Mouse (Mus musculus) frontal cortex, postnatal 25 days (tissue): ENCODE measurements around the gene Ndc1.
"Not testable (repeated sequence)": the region's sequence is repeated elsewhere in the genome, so short reads cannot be mapped to it uniquely, and the experiment has no call there.

Experiments
- DNase-seq, 2 experiments: peaks; one replicate each; pipeline ENCODE4 v3.0.0; 2022; ENCODE audit warnings: low spot score in 2 of 2

Ndc1 gene

DNA sequence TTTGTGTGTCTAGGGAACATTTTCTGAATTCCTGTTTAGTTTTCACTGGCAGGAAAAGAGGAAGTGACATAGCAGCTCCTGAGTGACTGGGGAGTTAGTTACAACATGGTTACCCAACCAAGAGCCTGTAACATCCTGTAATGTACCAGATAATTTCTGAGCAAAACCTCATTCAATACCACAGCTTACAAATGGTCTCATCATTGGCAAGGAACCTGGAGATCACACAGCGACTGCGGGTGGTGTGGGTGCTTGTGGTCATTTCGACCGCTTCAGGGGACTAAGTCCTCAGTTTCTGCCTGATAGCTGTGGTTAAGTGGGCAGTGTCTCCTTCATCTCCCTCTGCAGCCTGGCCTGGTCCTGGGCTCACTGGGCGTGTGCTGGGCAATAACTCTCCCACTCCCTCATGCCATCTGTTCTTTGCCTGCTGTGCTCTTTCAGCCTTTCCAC, 3.4 kb upstream of the Ndc1 start:
- no peak for DNase-seq

DNA sequence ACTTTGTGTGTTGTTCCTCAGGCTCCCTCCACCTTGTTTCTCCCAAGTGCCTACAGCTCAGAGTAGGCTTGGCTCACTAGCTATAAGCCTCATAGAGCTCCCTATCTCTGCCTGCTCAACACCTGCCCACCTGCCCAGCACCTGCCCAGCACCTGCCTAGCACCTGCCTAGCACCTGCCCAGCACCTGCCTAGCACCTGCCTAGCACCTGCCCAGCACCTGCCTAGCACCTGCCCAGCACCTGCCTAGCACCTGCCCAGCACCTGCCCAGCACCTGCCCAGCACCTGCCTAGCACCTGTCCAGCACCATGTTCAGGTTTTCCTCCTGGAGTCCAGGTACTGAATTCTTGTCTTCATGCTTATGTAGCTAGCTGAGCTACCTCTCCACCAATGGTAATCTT, 1.2 kb upstream of the Ndc1 start:
- DNase-seq: not testable (repeated sequence)

DNA sequence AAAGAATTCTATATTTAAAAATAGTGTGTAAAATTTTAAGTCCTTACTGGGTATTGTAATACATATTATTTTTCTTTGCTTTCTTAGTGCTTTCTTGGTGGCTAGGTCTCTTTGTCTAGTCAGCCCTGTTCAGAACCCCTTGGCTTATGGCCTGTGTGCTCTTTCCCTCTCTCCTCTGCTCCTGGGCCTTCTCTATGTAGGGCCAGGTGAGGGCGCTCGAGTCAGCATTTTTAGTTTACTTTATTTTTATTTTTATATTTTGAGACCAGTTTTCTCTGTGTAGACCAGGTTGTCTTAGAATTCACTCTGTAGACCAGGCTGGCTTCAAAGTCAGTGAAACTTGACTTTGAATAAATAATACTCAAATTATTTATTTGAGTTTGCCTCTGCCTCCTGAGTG, 4.7 kb downstream of the Ndc1 start:
- DNase-seq: no peak

DNA sequence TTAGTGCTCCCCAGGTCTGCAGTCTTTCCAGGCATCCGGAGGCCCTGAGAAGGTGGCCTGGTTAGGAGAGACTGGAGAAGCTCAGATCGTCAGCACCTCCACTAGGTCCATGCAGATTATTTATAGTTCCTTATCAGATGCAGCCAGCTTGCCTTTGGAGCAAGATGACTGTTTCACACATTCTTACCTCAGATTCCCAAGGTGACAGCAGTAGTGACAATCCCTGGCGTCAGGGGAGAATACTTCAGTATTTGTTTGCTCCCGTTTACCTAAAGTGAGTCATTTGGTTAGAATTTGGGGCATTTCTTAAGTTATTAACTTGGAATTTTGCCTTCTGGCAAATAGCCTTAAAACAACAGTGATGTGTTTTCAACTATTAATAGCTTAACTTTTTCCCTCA, 7.1 kb downstream of the Ndc1 start:
- no peak for DNase-seq

DNA sequence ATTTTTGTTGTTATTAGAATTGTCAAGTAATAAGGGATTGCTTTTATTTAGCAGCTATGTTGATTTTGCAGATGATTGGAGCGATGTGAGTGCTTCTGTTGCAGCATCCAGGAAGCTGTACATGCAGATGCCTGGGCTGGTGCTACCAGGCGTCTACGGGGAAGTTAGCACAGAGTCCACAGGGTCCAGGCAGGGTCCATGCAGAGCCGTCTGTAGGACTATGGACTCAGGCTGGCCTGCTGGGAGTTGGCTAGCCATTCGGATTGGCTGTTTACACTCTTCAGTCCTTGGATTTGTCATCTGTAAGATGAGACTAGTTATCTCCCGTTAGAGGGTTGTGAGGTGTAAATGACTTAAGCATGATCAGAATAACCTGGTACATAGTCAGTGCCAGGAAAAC, 11.4 kb downstream of the Ndc1 start:
- no peak for DNase-seq

DNA sequence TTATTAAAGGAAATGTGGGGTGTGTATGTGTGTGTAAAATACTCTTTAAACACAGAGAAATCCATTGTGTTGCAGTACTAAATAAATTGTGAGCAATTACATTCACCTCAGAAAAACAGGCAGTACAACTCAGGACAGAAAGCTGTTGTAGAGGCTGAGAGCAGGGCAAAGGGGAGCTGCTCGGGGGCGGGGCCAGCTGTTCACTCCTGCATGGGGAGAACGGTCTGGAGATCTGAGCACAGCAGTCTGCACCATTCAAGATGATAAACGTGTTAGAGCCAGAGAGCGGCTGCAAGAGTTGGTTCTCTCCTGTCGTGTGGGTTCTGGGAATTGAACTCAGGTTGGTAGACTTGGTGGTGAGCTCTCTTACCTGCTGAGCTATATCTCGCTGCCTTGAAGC, 13.3 kb downstream of the Ndc1 start:
- DNase-seq: no peak

DNA sequence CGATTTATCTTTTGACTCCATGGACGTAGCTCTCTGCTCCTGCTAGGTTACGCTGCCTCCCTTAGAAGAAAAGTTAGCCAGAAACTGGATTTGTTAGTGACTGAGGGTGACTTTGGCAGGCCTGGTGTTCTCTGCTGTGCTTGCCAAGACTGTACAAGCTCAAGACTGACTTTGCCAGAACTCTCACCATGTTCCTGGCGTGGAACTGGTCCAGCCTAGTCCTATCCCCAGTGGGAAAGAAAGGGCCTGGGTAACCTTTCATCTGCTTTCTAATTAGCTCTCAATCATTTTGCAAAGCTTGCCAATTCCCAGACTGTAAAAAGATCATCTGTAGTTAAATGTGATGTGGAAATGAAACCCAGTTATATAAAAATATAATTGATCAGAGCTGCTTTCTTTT, 19.5 kb downstream of the Ndc1 start:
- DNase-seq: no peak

DNA sequence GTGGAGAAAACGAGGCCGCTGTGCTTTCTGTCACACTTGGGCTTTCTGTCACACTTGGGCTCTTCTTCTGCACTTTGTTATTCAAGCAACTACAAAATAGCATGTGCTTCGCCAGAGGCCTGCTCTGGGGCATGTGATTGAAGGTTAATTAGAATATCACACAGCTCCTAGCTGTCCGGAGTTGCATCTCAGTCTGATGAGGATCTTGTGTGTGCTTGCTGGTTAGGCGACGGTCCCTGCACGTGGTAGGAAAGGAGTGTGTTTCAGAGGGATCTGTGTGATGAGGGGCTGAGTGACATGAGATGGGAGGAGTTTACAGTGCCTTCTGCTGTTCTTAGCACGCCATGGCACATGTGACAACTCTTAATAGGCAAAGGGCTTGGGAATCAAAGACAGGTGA, 19.9 kb downstream of the Ndc1 start:
- no peak for DNase-seq

DNA sequence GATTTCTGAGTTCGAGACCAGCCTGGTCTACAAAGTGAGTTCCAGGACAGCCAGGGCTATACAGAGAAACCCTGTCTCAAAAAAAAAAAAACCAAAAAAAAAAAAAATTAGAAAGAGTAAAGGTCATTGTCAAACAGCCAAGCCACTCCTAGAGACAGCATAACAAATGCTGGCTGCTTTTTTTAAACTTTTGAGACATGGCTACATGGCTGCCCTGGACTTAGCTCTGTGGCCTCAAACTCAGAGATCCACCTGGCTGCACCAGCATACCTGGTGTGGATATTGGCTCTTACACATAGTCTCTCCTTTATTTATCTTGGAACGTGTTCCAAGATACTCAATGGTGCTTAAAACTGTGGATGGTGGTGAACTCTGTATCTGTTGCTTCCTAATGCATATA, 20.7 kb downstream of the Ndc1 start:
- no peak for DNase-seq

DNA sequence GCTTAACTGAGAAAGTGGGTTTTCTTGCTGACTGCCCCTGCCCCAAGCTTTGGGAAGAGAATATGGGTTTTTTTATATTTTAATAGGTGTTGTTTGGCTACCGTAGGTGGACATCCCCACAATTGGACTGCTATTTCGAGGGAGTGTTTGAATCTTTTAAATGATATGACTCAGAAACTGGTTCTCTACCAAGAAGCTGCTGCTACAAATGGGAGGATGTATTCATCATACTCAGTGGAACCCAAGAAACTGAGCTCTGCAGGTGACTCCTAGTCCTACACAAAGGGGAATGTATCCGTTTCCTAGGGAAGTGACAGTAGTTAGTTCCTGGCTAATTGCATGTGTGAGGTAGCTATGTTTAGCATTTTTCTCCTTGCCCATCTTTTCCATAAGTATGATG, 21.8 kb downstream of the Ndc1 start:
- no peak for DNase-seq

DNA sequence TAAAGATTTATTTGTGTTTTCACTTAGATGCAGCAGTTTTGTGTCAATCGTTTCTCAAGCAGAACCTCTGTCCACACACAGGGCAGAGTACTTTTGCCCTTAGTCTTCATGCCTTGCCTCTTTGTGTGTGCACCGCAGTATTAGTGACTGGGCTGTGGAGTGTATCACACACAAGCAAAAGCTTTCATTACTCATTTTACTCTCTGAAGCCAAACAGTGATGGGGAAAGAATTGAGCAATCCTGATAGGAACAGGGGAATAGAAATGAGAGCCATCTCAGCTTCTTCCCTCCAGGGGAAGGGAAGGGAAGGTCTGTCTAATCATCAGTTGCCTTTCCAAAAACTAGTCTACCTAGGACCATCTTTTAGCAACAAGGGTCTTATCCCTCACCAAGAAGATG, 26.2 kb downstream of the Ndc1 start:
- no peak for DNase-seq

DNA sequence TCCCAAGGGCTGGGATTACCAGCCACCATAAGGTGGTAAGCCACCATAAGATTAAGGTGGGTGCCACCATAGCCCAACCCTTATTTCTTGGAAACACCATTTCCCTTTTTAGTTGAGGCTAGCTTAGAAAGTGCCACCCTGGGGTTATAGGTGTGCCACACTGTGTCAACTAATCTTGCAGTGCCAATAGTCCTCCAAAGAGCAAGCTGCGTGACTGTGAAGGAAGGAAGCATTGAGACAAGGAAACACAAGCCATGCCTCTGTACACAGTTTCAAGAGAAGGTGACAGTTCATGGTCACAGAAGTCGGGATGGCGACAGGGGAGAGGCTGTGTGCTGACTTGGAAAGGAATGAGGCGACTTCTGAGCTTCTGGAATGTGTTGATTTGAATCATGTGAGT, 52.6 kb downstream of the Ndc1 start:
- no peak for DNase-seq

DNA sequence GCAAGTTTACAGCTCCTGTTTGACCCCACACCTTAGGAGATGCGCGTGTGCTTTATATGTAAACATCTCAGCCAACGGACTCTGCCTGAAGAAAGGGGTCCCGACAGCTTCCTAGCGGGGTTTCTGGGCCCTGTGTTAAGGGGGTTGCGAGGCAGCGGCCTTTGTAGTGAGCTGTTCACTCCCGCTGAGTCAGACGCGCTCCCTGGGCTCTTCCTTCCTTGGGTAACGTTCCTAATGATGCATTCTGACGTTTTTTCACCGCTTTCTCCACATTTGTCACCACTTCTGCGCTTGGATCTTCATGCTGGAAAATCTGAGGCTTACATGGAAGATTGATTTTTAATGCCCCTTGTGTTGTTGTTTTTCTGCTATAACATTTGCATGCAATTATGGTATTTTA, 54.1 kb downstream of the Ndc1 start:
- no peak for DNase-seq

DNA sequence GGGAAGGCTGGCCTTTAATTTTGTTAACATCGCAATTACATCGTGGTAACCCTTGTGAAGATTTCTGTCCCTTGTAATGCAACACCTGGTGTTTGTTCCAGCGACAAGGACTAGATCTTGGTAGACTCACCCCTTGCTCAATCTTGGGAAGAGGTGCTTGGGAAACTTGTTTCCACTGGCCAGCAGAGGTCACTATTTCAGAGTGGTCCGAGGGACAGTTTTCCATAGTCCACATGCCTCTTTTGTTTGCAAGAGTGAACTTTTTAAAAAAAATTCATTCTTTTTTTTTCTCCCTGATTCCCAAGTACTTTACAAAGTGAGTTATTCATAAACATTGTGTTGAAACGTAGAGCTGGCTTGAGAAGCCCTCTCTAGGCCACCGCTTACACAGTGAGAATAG, 54.6 kb downstream of the Ndc1 start:
- DNase-seq: no peak

DNA sequence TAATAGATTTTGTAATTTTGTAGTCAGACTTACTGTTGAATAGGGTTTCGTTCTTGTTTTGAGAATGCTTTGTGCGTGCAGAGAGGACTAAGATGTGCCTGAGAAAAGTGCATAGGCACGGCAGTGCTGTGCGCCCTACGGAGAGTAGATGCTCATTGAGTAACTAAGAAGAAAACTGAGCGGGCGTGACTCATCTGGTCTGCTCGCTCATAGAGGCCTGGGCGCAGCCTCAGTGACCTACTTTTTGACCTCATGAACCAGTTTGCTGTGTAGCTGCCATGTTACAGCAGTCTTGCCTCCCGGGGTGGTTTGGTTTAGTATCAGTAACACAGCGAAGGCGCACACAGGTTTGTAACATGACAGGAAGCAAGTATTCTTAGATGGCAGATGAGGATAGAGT, 58.0 kb downstream of the Ndc1 start:
- DNase-seq: no peak

DNA sequence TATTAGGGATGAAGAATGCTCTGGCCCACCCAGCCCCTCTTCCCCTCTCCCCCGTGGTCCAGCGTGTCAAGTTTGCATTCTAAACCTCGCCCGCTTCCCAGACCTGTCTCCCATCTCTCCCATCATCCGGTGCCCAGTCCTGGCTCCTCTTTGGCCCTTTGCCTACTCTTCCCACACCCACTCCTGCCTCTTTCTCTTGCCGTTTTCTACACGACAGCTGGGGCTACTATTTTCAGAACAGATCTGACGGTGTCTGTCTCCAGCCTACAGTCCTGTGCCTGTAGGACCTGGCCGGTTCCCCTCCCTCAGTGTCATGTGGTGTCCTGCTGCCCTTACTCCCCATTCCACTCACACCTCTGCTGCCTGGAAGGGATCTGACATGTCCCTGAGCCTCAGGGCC, 59.0 kb downstream of the Ndc1 start:
- DNase-seq: no peak

DNA sequence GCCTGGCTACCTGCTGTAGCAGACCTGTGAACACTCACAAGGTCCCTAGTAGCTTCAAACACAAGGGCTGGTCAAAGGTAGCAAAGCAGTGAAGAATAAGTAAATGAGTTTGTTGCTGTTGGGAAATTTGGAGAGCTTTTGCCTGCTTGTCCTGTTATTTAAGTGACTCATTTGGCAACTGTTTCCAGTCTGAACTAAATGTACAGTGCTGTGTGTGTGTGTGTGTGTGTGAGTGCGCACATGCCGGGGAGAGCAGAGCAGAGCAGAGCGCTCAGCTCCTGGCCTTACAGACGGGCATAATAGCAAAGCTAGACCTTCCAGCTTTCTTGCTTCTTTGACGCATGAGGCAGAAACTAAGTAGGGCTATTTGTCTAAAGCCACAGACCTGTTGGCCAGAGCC, 65.1 kb downstream of the Ndc1 start:
- peak in 1 of 2 experiments; percentile 37 for DNase-seq

DNA sequence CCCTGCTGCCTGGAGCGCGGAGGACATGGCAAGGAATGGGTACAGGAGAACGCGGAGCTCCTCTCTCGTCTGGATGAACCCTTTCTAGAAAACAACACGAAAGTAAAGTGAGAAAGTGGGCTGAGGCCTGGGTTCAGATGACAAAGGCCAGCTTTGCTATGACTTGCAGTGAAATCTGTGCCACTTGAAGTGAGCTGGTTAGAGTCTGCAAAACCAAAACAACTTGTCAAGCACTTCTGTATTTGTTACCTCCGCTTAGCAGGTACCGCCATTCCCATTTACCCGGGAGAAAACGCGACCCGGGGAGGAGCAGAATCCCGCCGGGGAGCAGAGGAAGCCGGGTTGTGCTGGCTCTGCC, 66.4 kb downstream of the Ndc1 start:
- no peak for DNase-seq

DNA sequence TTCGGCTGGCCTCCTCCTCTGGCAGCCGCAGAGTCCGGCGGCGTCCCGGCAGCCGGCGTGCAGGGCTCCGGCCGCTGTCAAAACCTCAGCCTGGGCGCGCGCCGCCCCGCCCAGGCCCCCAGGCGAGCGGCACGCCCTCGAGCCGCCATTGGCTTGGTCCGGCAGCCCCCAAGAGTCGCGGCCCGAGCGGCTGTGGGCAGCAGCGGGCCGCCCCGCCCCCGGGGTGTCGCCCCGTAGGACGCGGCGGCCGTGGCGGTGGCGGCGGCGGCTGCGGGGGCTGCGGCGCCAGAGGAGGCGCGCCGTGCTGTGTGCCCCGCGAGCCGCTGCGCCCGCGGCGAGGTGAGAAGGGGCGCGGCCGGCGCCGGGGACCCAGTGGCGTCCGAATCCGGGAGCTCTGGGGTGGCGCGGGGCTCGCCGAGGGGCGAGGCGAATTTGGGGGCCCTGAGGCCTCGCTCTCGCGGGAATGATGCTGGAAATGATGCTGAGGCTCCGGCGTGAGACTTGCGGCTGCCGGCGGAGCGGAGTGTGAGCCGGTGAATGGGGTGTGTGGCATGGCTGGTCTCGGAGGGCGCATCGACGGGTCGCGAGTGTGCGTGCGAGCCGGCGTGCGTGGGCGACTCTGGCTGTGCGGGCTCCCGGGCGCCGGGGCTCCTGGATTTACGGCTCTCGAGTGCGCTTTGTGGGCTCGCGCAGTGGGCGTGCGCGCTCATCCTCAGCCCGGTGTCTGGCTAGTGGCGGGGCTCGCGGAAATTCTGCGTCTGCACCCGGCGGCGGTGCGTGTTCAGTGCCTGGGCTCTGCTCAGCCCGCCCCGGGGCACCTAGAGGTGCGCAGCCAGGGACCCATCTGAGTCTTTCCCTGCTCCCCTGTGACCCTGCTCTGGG, 67.0 kb downstream of the Ndc1 start, which contains the start of gene Glis1:
Gene Glis1 (plus strand): TSS at position 236 of the 882 bp plus-strand sequence.
- DNase-seq: peak in 1 of 2 experiments; percentile 30

DNA sequence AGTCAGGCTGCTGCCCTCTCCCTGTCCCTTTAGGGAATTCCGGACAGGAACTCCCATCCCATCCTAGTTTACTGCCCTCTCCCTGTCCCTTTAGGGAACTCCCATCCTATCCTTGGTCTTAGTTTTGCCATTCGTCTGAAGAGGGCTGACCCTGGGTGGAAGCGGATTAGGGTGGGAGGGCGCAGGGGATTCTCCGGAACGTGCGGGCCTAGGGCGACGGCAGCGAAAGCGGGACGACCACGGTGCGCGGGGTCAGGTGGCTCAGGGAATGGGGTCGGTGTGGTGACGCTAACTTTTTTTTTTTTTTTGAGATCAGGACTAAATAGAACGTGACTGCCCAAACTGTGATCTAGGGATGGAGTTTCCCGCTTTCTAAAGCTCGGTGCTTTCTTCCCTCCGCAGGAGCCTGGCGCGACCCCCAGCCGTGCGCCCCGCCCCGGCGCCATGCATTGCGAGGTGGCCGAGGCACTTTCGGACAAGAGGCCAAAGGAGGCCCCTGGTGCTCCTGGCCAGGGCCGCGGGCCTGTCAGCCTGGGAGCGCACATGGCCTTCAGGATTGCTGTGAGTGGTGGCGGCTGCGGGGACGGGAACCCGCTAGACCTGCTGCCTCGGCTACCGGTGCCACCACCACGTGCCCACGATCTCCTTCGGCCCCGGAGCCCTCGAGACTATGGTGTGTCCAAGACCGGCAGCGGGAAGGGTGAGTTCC, 67.8 kb downstream of the Ndc1 start:
- DNase-seq: no peak

DNA sequence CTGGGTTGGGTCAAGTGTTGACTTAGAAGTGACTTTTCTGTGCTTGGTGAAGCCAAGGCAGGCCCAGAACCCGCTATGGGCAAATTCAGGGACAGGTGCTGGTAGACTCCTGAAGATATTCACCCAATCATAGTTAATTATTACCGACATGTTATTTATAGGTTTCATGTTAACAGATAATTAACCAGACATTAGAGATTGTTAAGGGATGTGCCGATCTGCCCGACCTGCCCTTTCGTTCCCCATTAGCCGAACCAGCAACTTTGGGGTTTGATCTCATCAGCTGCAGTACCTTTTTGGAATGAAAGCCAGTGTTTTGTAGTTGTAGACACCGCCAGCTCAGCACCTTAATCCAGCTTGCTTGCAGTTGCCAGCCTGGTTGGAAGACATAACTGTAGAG, 68.9 kb downstream of the Ndc1 start:
- no peak for DNase-seq

DNA sequence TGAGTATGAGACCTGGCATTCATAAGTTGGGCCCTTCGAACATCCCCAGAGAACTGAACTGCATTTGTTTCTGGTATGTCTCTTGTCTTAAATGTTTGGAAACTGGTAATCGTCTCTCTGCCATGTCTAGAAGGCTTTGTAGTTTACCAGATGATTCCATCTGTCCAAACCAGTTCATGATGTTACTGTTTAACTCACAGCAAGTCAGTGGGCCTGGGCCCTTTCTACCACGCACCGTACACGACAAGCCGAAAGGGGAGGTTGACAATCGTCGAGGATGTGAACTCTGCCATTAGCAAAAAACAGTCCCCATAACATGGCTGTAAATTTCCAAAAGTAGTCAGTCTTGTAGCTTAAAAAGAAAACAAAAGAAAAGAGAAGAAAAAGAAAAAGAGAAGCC, 71.2 kb downstream of the Ndc1 start:
- DNase-seq: no peak

DNA sequence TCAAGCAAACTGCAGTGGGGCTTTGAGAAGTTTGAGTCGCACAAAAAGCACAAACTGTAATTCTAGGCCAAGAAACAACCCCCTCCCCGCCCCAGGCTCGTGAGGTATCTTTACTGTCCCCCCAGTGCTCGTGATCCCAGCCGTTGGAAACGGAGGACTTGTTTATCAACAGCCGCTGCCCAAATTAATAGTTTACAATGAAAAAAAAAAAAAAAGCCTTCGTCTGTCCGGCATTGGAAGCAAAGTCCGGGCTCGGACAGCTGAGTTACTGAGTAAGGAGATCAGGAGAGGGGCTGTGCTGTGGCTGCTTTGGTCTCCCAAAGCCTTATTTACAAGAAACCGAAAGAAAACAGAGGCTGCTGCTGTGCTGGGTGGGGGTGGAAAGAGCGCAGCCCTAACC, 72.7 kb downstream of the Ndc1 start:
- DNase-seq: no peak
